Mouse (Mus musculus): ENCODE measurements around the gene Trp53tg5. TPM values are rescaled to one million over a fixed set of nuclear protein-coding genes. Genes with fewer than 3 reads are reported as not detected.

Trp53tg5 gene
- polyA plus RNA-seq (2012; rRNA removed), result not detected in 2 replicates

- 87% methylated on average over 6 of the region's 6 CpGs for WGBS
- DNase-seq (ENCODE audit: low read depth, low spot score), result no peak
Observed at GRCm38 (mm10) chr2:164473624-164474023, at the start of gene Trp53tg5. Gene Trp53tg5, minus strand, starts transcription at chr2:164473724.

- 17% methylated on average over 8 of the region's 8 CpGs for WGBS
- DNase-seq (ENCODE audit: low read depth, low spot score), result no peak
Observed at GRCm38 (mm10) chr2:164522280-164522679, 48.8 kb upstream of the Trp53tg5 start.

GRCm38 (mm10) chr2:164521841-164522240, 48.3 kb upstream of the Trp53tg5 start:
- 7% methylated on average over 11 of the region's 11 CpGs for WGBS
- DNase-seq (ENCODE audit: low read depth, low spot score), result no peak

- WGBS, result 10% methylated on average over 3 of the region's 3 CpGs
- DNase-seq (ENCODE audit: low read depth, low spot score), result no peak
Observed at GRCm38 (mm10) chr2:164520782-164521181, 47.3 kb upstream of the Trp53tg5 start.

GRCm38 (mm10) chr2:164519171-164519526, 45.6 kb upstream of the Trp53tg5 start:
- WGBS, result 29% methylated on average over 6 of the region's 6 CpGs

GRCm38 (mm10) chr2:164518266-164519170, 45.0 kb upstream of the Trp53tg5 start:
- 42% methylated on average over 11 of the region's 11 CpGs for WGBS
- no peak for DNase-seq (ENCODE audit: low read depth, low spot score)

More at GRCm38 (mm10) chr2:164519171-164519526, 45.6 kb upstream of the Trp53tg5 start:
- no peak for DNase-seq (ENCODE audit: low read depth, low spot score)

GRCm38 (mm10) chr2:164517485-164518221, 44.1 kb upstream of the Trp53tg5 start:
- no peak for DNase-seq (ENCODE audit: low read depth, low spot score)
- 52% methylated on average over 10 of the region's 10 CpGs for WGBS

GRCm38 (mm10) chr2:164516592-164516991, 43.1 kb upstream of the Trp53tg5 start:
- no peak for DNase-seq (ENCODE audit: low read depth, low spot score)

GRCm38 (mm10) chr2:164515897-164516296, 42.4 kb upstream of the Trp53tg5 start:
- no peak for DNase-seq (ENCODE audit: low read depth, low spot score)
- WGBS, result 68% methylated on average over 9 of the region's 9 CpGs

More at GRCm38 (mm10) chr2:164516592-164516991, 43.1 kb upstream of the Trp53tg5 start:
- 84% methylated on average over 11 of the region's 11 CpGs for WGBS

GRCm38 (mm10) chr2:164514916-164515315, 41.4 kb upstream of the Trp53tg5 start:
- WGBS, result 38% methylated on average over 3 of the region's 3 CpGs
- no peak for DNase-seq (ENCODE audit: low read depth, low spot score)

- 29% methylated on average over 8 of the region's 8 CpGs for WGBS
- no peak for DNase-seq (ENCODE audit: low read depth, low spot score)
Observed at GRCm38 (mm10) chr2:164513389-164513788, 39.9 kb upstream of the Trp53tg5 start.

- no peak for DNase-seq (ENCODE audit: low read depth, low spot score)
- WGBS, result 56% methylated on average over 14 of the region's 14 CpGs
Observed at GRCm38 (mm10) chr2:164512121-164512909, 38.8 kb upstream of the Trp53tg5 start.

GRCm38 (mm10) chr2:164510621-164511190, 37.2 kb upstream of the Trp53tg5 start:
- no peak for DNase-seq (ENCODE audit: low read depth, low spot score)
- WGBS, result 59% methylated on average over 5 of the region's 5 CpGs

GRCm38 (mm10) chr2:164507811-164508210, 34.3 kb upstream of the Trp53tg5 start:
- WGBS, result 90% methylated on average over 19 of the region's 19 CpGs
- DNase-seq (ENCODE audit: low read depth, low spot score), result no peak

GRCm38 (mm10) chr2:164505619-164506347, 32.3 kb upstream of the Trp53tg5 start:
- WGBS, result 80% methylated on average over 4 of the region's 4 CpGs
- DNase-seq (ENCODE audit: low read depth, low spot score), result no peak

- no peak for DNase-seq (ENCODE audit: low read depth, low spot score)
- 97% methylated on average over 3 of the region's 3 CpGs for whole genome bisulfite sequencing
Observed at GRCm38 (mm10) chr2:164504919-164505318, 31.4 kb upstream of the Trp53tg5 start.

- 47% methylated on average over 7 of the region's 7 CpGs for WGBS
- no peak for DNase-seq (ENCODE audit: low read depth, low spot score)
Observed at GRCm38 (mm10) chr2:164500511-164500910, 27.0 kb upstream of the Trp53tg5 start.

GRCm38 (mm10) chr2:164499317-164499716, 25.8 kb upstream of the Trp53tg5 start:
- whole genome bisulfite sequencing, result 75% methylated on average over 5 of the region's 5 CpGs

More at GRCm38 (mm10) chr2:164499317-164499716, 25.8 kb upstream of the Trp53tg5 start:
- DNase-seq (ENCODE audit: low read depth, low spot score), result no peak

All from large intestine, adult 2 months (tissue).